Mouse (Mus musculus): ENCODE measurements around the gene Sgo2a. TPM values are rescaled to one million over a fixed set of nuclear protein-coding genes. Genes with fewer than 3 reads are reported as not detected.
"Not testable (repeated sequence)": the region's sequence is repeated elsewhere in the genome, so short reads cannot be mapped to it uniquely, and the experiment has no call there.

Sgo2a gene
- polyA plus RNA-seq, 1 experiment = 0.37 TPM

- Histone ChIP-seq H3K4me3 (ENCODE audit: low read depth, low read length) (no peak overlapping the region), H3K27me3 (ENCODE audit: control insufficient read depth, insufficient read depth, low read length) (no peaks in the 10 kb centered on the region), H3K27ac (ENCODE audit: insufficient read depth, low read depth, low read length) (no peak overlapping the region)
Measured at GRCm38 (mm10) chr1:58031160-58031769, 35.5 kb downstream of the Sgo2a start.

GRCm38 (mm10) chr1:58037306-58037705 lies 41.5 kb downstream of the Sgo2a start:
- not testable (repeated sequence) for H3K27ac ChIP-seq (ENCODE audit: insufficient read depth, low read depth, low read length); H3K4me3 ChIP-seq (ENCODE audit: low read depth, low read length); H3K4me1 ChIP-seq (ENCODE audit: control insufficient read depth, insufficient read depth, insufficient read length, low read length); H3K27me3 ChIP-seq (ENCODE audit: control insufficient read depth, insufficient read depth, low read length); H3K36me3 ChIP-seq (ENCODE audit: control insufficient read depth, insufficient read depth, low read length)
- WGBS = 88% methylated on average over 9 of the region's 9 CpGs

More at GRCm38 (mm10) chr1:58031160-58031769, 35.5 kb downstream of the Sgo2a start:
- Histone ChIP-seq H3K4me1 (ENCODE audit: control insufficient read depth, insufficient read depth, insufficient read length, low read length) (no peaks in the 10 kb centered on the region), H3K36me3 (ENCODE audit: control insufficient read depth, insufficient read depth, low read length) (no peaks in the 10 kb centered on the region)
- TF ChIP-seq POLR2A (IDR thresholded peaks at IDR 0.05; ENCODE audit: low read depth, low read length) = no peak
- TF ChIP-seq CTCF (IDR thresholded peaks at IDR 0.05; ENCODE audit: extremely low read depth, insufficient read length, insufficient replicate concordance, low read depth, low read length) = peak; percentile 84; the same call in 1 of the 2 replicates
- 61% methylated on average over 10 of the region's 10 CpGs for WGBS

DNA sequence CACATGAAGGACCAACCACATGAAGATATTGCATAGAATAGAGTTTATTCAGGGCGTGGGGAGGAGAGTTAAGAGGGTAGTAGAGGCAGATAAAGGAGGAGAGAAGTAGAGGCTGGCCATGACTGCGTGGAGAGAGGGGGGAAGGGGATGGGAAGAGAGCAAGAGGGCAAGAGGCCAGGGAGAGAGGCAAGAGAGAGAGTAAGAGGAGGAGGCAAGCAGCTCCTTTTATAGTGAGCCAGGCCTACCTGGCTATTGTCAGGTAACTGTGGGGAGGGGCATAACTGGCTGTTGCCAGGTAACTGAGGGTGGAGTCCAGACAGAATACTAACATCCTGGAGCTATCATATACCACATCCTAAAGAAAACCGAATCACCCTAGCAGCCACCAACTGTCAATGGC lies 49.3 kb downstream of the Sgo2a start:
- WGBS = 39% methylated on average over 3 of the region's 3 CpGs
- Histone ChIP-seq H3K27me3 (ENCODE audit: control insufficient read depth, insufficient read depth, low read length) (no peaks in the 10 kb centered on the region), H3K4me1 (ENCODE audit: control insufficient read depth, insufficient read depth, insufficient read length, low read length) (no peaks in the 10 kb centered on the region), H3K27ac (ENCODE audit: insufficient read depth, low read depth, low read length) (no peak overlapping the region), H3K4me3 (ENCODE audit: low read depth, low read length) (no peak overlapping the region), H3K36me3 (ENCODE audit: control insufficient read depth, insufficient read depth, low read length) (no peaks in the 10 kb centered on the region)
- TF ChIP-seq CTCF (IDR thresholded peaks at IDR 0.05; ENCODE audit: extremely low read depth, insufficient read length, insufficient replicate concordance, low read depth, low read length) (no peak), POLR2A (IDR thresholded peaks at IDR 0.05; ENCODE audit: low read depth, low read length) (no peak)

DNA sequence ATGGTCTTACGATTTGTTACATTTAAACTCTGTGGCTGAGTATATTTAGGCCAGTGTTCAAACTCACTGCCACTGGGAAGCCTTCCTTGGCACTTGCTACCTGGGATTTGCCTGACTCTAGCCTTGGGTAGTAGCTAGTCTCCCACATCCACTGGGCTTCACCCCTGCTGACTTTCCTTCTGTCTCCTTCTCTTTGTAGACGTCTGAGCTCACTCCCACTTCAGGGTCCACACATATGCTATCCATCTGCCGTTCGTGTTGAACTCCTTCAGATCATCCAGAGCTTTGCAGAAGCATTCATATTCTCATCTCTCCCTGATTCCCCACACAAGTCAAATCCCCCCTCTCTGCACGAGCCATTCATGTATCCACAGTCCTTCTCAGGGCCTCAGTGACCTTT lies 49.8 kb downstream of the Sgo2a start:
- WGBS = 73% methylated on average over 5 of the region's 5 CpGs
- Histone ChIP-seq H3K27me3 (ENCODE audit: control insufficient read depth, insufficient read depth, low read length) (no peaks in the 10 kb centered on the region), H3K4me1 (ENCODE audit: control insufficient read depth, insufficient read depth, insufficient read length, low read length) (no peaks in the 10 kb centered on the region), H3K27ac (ENCODE audit: insufficient read depth, low read depth, low read length) (no peak overlapping the region), H3K36me3 (ENCODE audit: control insufficient read depth, insufficient read depth, low read length) (no peaks in the 10 kb centered on the region), H3K4me3 (ENCODE audit: low read depth, low read length) (no peak overlapping the region)
- no peak for TF ChIP-seq CTCF (IDR thresholded peaks at IDR 0.05; ENCODE audit: extremely low read depth, insufficient read length, insufficient replicate concordance, low read depth, low read length)
- TF ChIP-seq POLR2A (IDR thresholded peaks at IDR 0.05; ENCODE audit: low read depth, low read length) = no peak

GRCm38 (mm10) chr1:58046721-58047290 lies 51.0 kb downstream of the Sgo2a start:
- Histone ChIP-seq H3K36me3 (ENCODE audit: control insufficient read depth, insufficient read depth, low read length) (no peaks in the 10 kb centered on the region), H3K4me3 (ENCODE audit: low read depth, low read length) (no peak overlapping the region), H3K27me3 (ENCODE audit: control insufficient read depth, insufficient read depth, low read length) (no peaks in the 10 kb centered on the region), H3K27ac (ENCODE audit: insufficient read depth, low read depth, low read length) (no peak overlapping the region), H3K4me1 (ENCODE audit: control insufficient read depth, insufficient read depth, insufficient read length, low read length) (no peaks in the 10 kb centered on the region)
- 66% methylated on average over 3 of the region's 3 CpGs for WGBS
- TF ChIP-seq CTCF (IDR thresholded peaks at IDR 0.05; ENCODE audit: extremely low read depth, insufficient read length, insufficient replicate concordance, low read depth, low read length) (no peak), POLR2A (IDR thresholded peaks at IDR 0.05; ENCODE audit: low read depth, low read length) (no peak)

DNA sequence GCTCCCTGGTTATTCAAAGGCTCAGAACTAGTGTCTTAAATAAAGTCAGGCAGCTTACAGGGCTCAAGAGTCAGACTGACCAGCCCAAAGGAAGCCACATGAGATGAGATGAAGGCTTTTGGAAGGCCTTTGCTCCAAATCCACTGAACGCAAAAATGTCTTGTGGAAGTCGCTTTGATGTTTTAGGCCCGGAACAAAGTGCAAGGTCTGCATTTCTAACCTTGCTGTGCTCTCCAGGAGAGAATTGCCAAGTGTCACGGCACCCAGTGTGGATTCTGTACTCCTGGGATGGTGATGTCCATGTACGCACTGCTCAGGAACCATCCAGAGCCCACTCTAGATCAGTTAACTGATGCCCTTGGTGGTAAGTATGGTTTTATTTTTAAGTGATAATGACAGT lies 53.4 kb downstream of the Sgo2a start:
- Histone ChIP-seq H3K36me3 (ENCODE audit: control insufficient read depth, insufficient read depth, low read length) (no peaks in the 10 kb centered on the region), H3K4me3 (ENCODE audit: low read depth, low read length) (no peak overlapping the region), H3K27ac (ENCODE audit: insufficient read depth, low read depth, low read length) (no peak overlapping the region), H3K27me3 (ENCODE audit: control insufficient read depth, insufficient read depth, low read length) (no peaks in the 10 kb centered on the region), H3K4me1 (ENCODE audit: control insufficient read depth, insufficient read depth, insufficient read length, low read length) (no peaks in the 10 kb centered on the region)
- no peak for TF ChIP-seq CTCF (IDR thresholded peaks at IDR 0.05; ENCODE audit: extremely low read depth, insufficient read length, insufficient replicate concordance, low read depth, low read length)
- no peak for TF ChIP-seq POLR2A (IDR thresholded peaks at IDR 0.05; ENCODE audit: low read depth, low read length)
- WGBS = 83% methylated on average over 5 of the region's 5 CpGs

DNA sequence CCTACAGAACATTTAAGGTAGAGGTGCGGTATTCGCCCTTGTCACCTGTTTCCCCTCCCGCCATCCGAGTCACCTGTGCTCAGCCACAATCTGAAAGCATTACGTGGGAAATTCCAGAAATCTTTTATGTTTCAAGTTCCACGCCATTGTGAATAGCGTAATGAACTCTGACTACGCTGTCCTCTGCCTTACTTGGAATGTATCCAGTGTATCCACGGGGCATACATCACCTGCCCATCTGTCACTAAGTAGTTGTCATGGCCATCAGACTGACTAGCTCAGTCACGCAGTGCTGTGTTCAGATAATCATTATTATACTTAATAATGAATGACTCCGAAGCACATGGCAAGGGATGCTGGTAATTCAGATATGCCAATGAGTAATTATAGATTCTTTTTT lies 59.8 kb downstream of the Sgo2a start:
- H3K27ac ChIP-seq (ENCODE audit: insufficient read depth, low read depth, low read length) = no peak overlapping the region
- TF ChIP-seq CTCF (IDR thresholded peaks at IDR 0.05; ENCODE audit: extremely low read depth, insufficient read length, insufficient replicate concordance, low read depth, low read length) (no peak), POLR2A (IDR thresholded peaks at IDR 0.05; ENCODE audit: low read depth, low read length) (no peak)
- no peaks in the 10 kb centered on the region for H3K36me3 ChIP-seq (ENCODE audit: control insufficient read depth, insufficient read depth, low read length)
- WGBS = 85% methylated on average over 11 of the region's 11 CpGs
- no peak overlapping the region for H3K4me3 ChIP-seq (ENCODE audit: low read depth, low read length)
- no peaks in the 10 kb centered on the region for H3K27me3 ChIP-seq (ENCODE audit: control insufficient read depth, insufficient read depth, low read length)
- H3K4me1 ChIP-seq (ENCODE audit: control insufficient read depth, insufficient read depth, insufficient read length, low read length) = no peaks in the 10 kb centered on the region
